In genomic region chr10:81168087-81168431, GRCm38 (mm10) we compare ENCODE assay signal across 9 mouse cellular contexts. TPM values are rescaled to one million over a fixed set of nuclear protein-coding genes. Genes with fewer than 3 reads are reported as not detected.
DNase-seq lines count a peak whose midpoint lies in the region; ATAC-seq and TF ChIP-seq lines count a peak whose summit lies in the region.
"Had no signal": no experiment of that assay in that cellular context is flagged by ENCODE, and none has a peak within 500 bp of the region (broad histone marks: within the 10 kb centered on the region; RNA-seq: fewer than 3 reads in every experiment).

No protein-coding gene starts in this region.

- 0 out of 2 replicates have a peak overlapping the region, but pooled peaks have one; percentile 54 for H3K9ac ChIP-seq in kidney, postnatal 0 days (ENCODE audit: low read depth, low read length)
- peak overlapping the region; percentile 65 for H3K9ac ChIP-seq in hindbrain, embryonic 14.5 days
- H3K9ac ChIP-seq in midbrain, embryonic 12.5 days (replicated peaks): peak overlapping the region; percentile 58; the same call in 1 of the 2 replicates

- peak overlapping the region; percentile 88 for H3K27ac ChIP-seq in kidney, postnatal 0 days
- peak overlapping the region; percentile 75 for H3K27ac ChIP-seq in hindbrain, embryonic 14.5 days
- peak overlapping the region; percentile 72 for H3K27ac ChIP-seq in midbrain, embryonic 12.5 days (replicated peaks)

- WGBS in kidney, postnatal 0 days: 4% methylated on average over 5 of the region's 5 CpGs
- 6% methylated on average over 5 of the region's 5 CpGs for WGBS in hindbrain, embryonic 14.5 days
- 11% methylated on average over 5 of the region's 5 CpGs for WGBS in midbrain, embryonic 12.5 days

- H3K36me3 ChIP-seq in kidney, postnatal 0 days (ENCODE audit: insufficient read depth, low read length): 0 out of 2 replicates have a peak, but pooled peaks cover 4% of the 10 kb centered on the region
- H3K36me3 ChIP-seq in hindbrain, embryonic 14.5 days (replicated peaks; ENCODE audit: control insufficient read depth, insufficient read depth): peaks cover 16% of the 10 kb centered on the region
- H3K36me3 ChIP-seq in midbrain, embryonic 12.5 days: peaks cover 13% of the 10 kb centered on the region

- intact Hi-C loops in left cerebral cortex, postnatal 14 days (cut with DNase I): no loop called here

- peak overlapping the region; percentile 37 for H3K4me3 ChIP-seq in kidney, postnatal 0 days (replicated peaks; ENCODE audit: low read depth, low read length)
- H3K4me3 ChIP-seq in hindbrain, embryonic 14.5 days (replicated peaks; ENCODE audit: low read length): peak overlapping the region; percentile 89
- H3K4me3 ChIP-seq in midbrain, embryonic 12.5 days: peak overlapping the region; percentile 94

- no peaks in the 10 kb centered on the region for H3K27me3 ChIP-seq in kidney, postnatal 0 days (ENCODE audit: insufficient read depth, low read length)
- H3K27me3 ChIP-seq in hindbrain, embryonic 14.5 days (ENCODE audit: control insufficient read depth, insufficient read depth, low read length): no peaks in the 10 kb centered on the region
- no peaks in the 10 kb centered on the region for H3K27me3 ChIP-seq in midbrain, embryonic 12.5 days

- peak overlapping the region; percentile 65 for H3K4me2 ChIP-seq in kidney, postnatal 0 days (ENCODE audit: low read length)
- H3K4me2 ChIP-seq in hindbrain, embryonic 14.5 days (replicated peaks): peak overlapping the region; percentile 81
- H3K4me2 ChIP-seq in midbrain, embryonic 12.5 days (replicated peaks): peak overlapping the region; percentile 94

- ATAC-seq in kidney, postnatal 0 days (replicated peaks; ENCODE audit: low FRiP score, low read depth): peak; percentile 41
- ATAC-seq in common myeloid progenitor, adult 5-6 weeks (replicated peaks; ENCODE audit: low read depth, poor library complexity, severe bottlenecking): peak; percentile 9; the same call in 1 of the 2 replicates
- ATAC-seq in hindbrain, embryonic 14.5 days (ENCODE audit: low FRiP score): peak; percentile 47
- peak; percentile 55 for ATAC-seq in midbrain, embryonic 12.5 days (ENCODE audit: low FRiP score, low read depth)

- DNase-seq in kidney, postnatal 0 days (ENCODE audit: low spot score): no peak
- DNase-seq in kidney, adult 8-10 months: no peak
- DNase-seq in hindbrain, embryonic 14.5 days (ENCODE audit: low spot score): peak; percentile 36
- no peak for DNase-seq in Muller cell, postnatal 12 days (ENCODE audit: inconsistent ontology term)
- no peak for DNase-seq in layer of hippocampus, postnatal 36 days
- DNase-seq in left cerebral cortex, postnatal 14 days (ENCODE audit: low spot score in 2 of 2): no peak

- TF ChIP-seq CTCF in kidney, postnatal 0 days (IDR thresholded peaks at IDR 0.05; ENCODE audit: low read depth): no peak

- no peaks in the 10 kb centered on the region for H3K9me3 ChIP-seq in kidney, postnatal 0 days (replicated peaks; ENCODE audit: low read length)
- no peaks in the 10 kb centered on the region for H3K9me3 ChIP-seq in hindbrain, embryonic 14.5 days (ENCODE audit: control insufficient read depth, low read length)
- no peaks in the 10 kb centered on the region for H3K9me3 ChIP-seq in midbrain, embryonic 12.5 days

- H3K4me1 ChIP-seq in kidney, postnatal 0 days (replicated peaks; ENCODE audit: insufficient read depth, low read length): peaks cover 8% of the 10 kb centered on the region
- H3K4me1 ChIP-seq in hindbrain, embryonic 14.5 days (replicated peaks; ENCODE audit: control insufficient read depth, insufficient read depth, low read length): peaks cover 22% of the 10 kb centered on the region
- H3K4me1 ChIP-seq in midbrain, embryonic 12.5 days: peaks cover 20% of the 10 kb centered on the region

RNA-seq across cellular contexts. Expression of gene Pias4, which starts 0.3 kb away (rescaled TPM):
- polyA plus RNA-seq in kidney, postnatal 0 days (2015; fragmentation: Nextera tagmentation; extraction: Ambion mirVana): 28.4 and 32.0 TPM in 2 replicates
- total RNA-seq in common myeloid progenitor, adult 5-6 weeks (2017): 8.4 and 17.5 TPM in 2 replicates
- 43.7 and 48.3 TPM in 2 replicates for polyA plus RNA-seq in hindbrain, embryonic 14.5 days (2014; fragmentation: Nextera tagmentation; extraction: Ambion mirVana)
- polyA plus RNA-seq in midbrain, embryonic 12.5 days (2016; fragmentation: Nextera tagmentation; extraction: Ambion mirVana): 58.6 and 64.9 TPM in 2 replicates
- total RNA-seq in layer of hippocampus, postnatal 36 days (2021): 10 to 100 TPM; 26.2 to 29.8 TPM
- total RNA-seq in left cerebral cortex, postnatal 14 days (2021): 10 to 100 TPM; 23.7 to 29.9 TPM

RNA-seq across cellular contexts. Expression of gene Eef2, which starts 8.4 kb away (rescaled TPM):
- 560 and 590 TPM in 2 replicates for polyA plus RNA-seq in kidney, postnatal 0 days (2015; fragmentation: Nextera tagmentation; extraction: Ambion mirVana)
- total RNA-seq in common myeloid progenitor, adult 5-6 weeks (2017): 1,623 and 1,948 TPM in 2 replicates
- 413 and 447 TPM in 2 replicates for polyA plus RNA-seq in hindbrain, embryonic 14.5 days (2014; fragmentation: Nextera tagmentation; extraction: Ambion mirVana)
- polyA plus RNA-seq in midbrain, embryonic 12.5 days (2016; fragmentation: Nextera tagmentation; extraction: Ambion mirVana): 531 and 534 TPM in 2 replicates
- total RNA-seq in layer of hippocampus, postnatal 36 days (2021): 100 to 1,000 TPM; 868 to 892 TPM
- 100 to 1,000 TPM; 936 to 941 TPM for total RNA-seq in left cerebral cortex, postnatal 14 days (2021)

RNA-seq across cellular contexts. Expression of gene Dapk3, which starts 14.7 kb away (rescaled TPM):
- polyA plus RNA-seq in kidney, postnatal 0 days (2015; fragmentation: Nextera tagmentation; extraction: Ambion mirVana): 42.8 and 43.3 TPM in 2 replicates
- total RNA-seq in common myeloid progenitor, adult 5-6 weeks (2017): 14.3 and 29.8 TPM in 2 replicates
- polyA plus RNA-seq in hindbrain, embryonic 14.5 days (2014; fragmentation: Nextera tagmentation; extraction: Ambion mirVana): 68.2 and 76.7 TPM in 2 replicates
- polyA plus RNA-seq in midbrain, embryonic 12.5 days (2016; fragmentation: Nextera tagmentation; extraction: Ambion mirVana): 77.3 and 79.6 TPM in 2 replicates
- 10 to 100 TPM; 65.6 to 77.8 TPM for total RNA-seq in layer of hippocampus, postnatal 36 days (2021)
- total RNA-seq in left cerebral cortex, postnatal 14 days (2021): 10 to 100 TPM; 72.2 to 73.3 TPM

RNA-seq across cellular contexts. Expression of gene 4930442H23Rik, which starts 15.6 kb away (rescaled TPM):
- polyA plus RNA-seq in kidney, postnatal 0 days (2015; fragmentation: Nextera tagmentation; extraction: Ambion mirVana): not detected in 2 replicates
- not detected in 2 replicates for total RNA-seq in common myeloid progenitor, adult 5-6 weeks (2017)
- polyA plus RNA-seq in hindbrain, embryonic 14.5 days (2014; fragmentation: Nextera tagmentation; extraction: Ambion mirVana): 0.33 TPM in 1 of 2 replicates, not detected in the other
- 0.18 TPM in 1 of 2 replicates, not detected in the other for polyA plus RNA-seq in midbrain, embryonic 12.5 days (2016; fragmentation: Nextera tagmentation; extraction: Ambion mirVana)
- not detected for total RNA-seq in layer of hippocampus, postnatal 36 days (2021)
- total RNA-seq in left cerebral cortex, postnatal 14 days (2021): not detected
- polyA plus RNA-seq: brain, embryonic 14.5 days had no signal

RNA-seq across cellular contexts. Expression of gene Zbtb7a, which starts 33.0 kb away (rescaled TPM):
- 33.7 and 37.4 TPM in 2 replicates for polyA plus RNA-seq in kidney, postnatal 0 days (2015; fragmentation: Nextera tagmentation; extraction: Ambion mirVana)
- 13.1 and 14.5 TPM in 2 replicates for total RNA-seq in common myeloid progenitor, adult 5-6 weeks (2017)
- 12.4 and 14.4 TPM in 2 replicates for polyA plus RNA-seq in hindbrain, embryonic 14.5 days (2014; fragmentation: Nextera tagmentation; extraction: Ambion mirVana)
- 14.6 and 15.9 TPM in 2 replicates for polyA plus RNA-seq in midbrain, embryonic 12.5 days (2016; fragmentation: Nextera tagmentation; extraction: Ambion mirVana)
- total RNA-seq in layer of hippocampus, postnatal 36 days (2021): 100 to 1,000 TPM; 109 to 116 TPM
- 10 to 100 TPM; 74.8 to 76.0 TPM for total RNA-seq in left cerebral cortex, postnatal 14 days (2021)

Comparison
In these comparisons a context has a peak if more than half of its experiments do, and no peak if none do; other contexts are left out.
1. H3K4me3 ChIP-seq: peak in every context shown above with its lines; median percentile 94 in midbrain, embryonic 12.5 days; 89 in hindbrain, embryonic 14.5 days; 37 in kidney, postnatal 0 days.